Mouse (Mus musculus) limb, embryonic 14.5 days (tissue): ENCODE results near the gene Rnf207. TPM values are rescaled to one million over a fixed set of nuclear protein-coding genes. Genes with fewer than 3 reads are reported as not detected.

Source experiments
- ATAC-seq: fragments of 200-750 bp; cut with Nextera tagmentation; 2 replicates; pipeline ENCODE4 v1.8.0; 2017; ENCODE audit warnings: low read depth, moderate number of reproducible peaks, moderate TSS enrichment; ENCODE audit not compliant: low FRiP score
- DNase-seq: peaks from one replicate; pipeline ENCODE4 v3.0.0-alpha.2; 2015; ENCODE audit warnings: low spot score
- H3K27ac ChIP-seq: fragments of 300-500 bp; sonication (generic); replicated peaks from 2 replicates; pipeline ENCODE4 v1.5.1; 2014; ENCODE audit warnings: low read depth, mild to moderate bottlenecking, low read length, moderate library complexity, mixed read lengths
- H3K27me3 ChIP-seq: fragments of 300-500 bp; sonication (generic); 2 replicates; pipeline ENCODE4 v1.6.1; 2014; ENCODE audit warnings: low read length, mixed read lengths; ENCODE audit not compliant: control insufficient read depth, insufficient read depth
- H3K36me3 ChIP-seq: fragments of 300-500 bp; sonication (generic); 2 replicates; pipeline ENCODE4 v1.6.1; 2014; ENCODE audit warnings: mild to moderate bottlenecking, low read length, moderate library complexity, mixed read lengths; ENCODE audit not compliant: control insufficient read depth, insufficient read depth
- H3K4me1 ChIP-seq: fragments of 300-500 bp; sonication (generic); 2 replicates; pipeline ENCODE4 v1.6.1; 2014; ENCODE audit warnings: antibody characterized with exemption, low read length, mixed read lengths; ENCODE audit not compliant: control insufficient read depth, insufficient read depth
- H3K4me2 ChIP-seq: fragments of 300-500 bp; sonication (generic); replicated peaks from 2 replicates; pipeline ENCODE4 v1.6.1; 2014; ENCODE audit warnings: low read depth, mild to moderate bottlenecking, low read length, moderate library complexity; ENCODE audit not compliant: severe bottlenecking
- H3K4me3 ChIP-seq: fragments of 300-500 bp; sonication (generic); replicated peaks from 2 replicates; pipeline ENCODE4 v1.5.1; 2014; ENCODE audit warnings: low read length
- H3K9ac ChIP-seq: fragments of 300-500 bp; sonication (generic); 2 replicates; pipeline ENCODE4 v1.6.1; 2014; ENCODE audit warnings: mild to moderate bottlenecking, low read depth, low read length, moderate library complexity; ENCODE audit not compliant: severe bottlenecking
- H3K9me3 ChIP-seq: fragments of 300-500 bp; sonication (generic); 2 replicates; pipeline ENCODE4 v1.6.1; 2016; ENCODE audit warnings: low read length; ENCODE audit not compliant: control insufficient read depth
- POLR2A ChIP-seq: fragments of 200-500 bp; IDR thresholded peaks from 2 replicates; pipeline ENCODE4 v1.8.0; 2012; ENCODE audit warnings: inconsistent platforms, mild to moderate bottlenecking, moderate library complexity, borderline replicate concordance; ENCODE audit not compliant: insufficient read depth, insufficient read length; ENCODE audit errors: extremely low read depth
- WGBS: fragments of 180-500 bp; shearing (Covaris S2); extraction: QIAGEN DNeasy Blood & Tissue Kit; methylation state at CpG from one replicate; pipeline ENCODE4 v1.1.7; 2014; 5-methylcytosine and 5-hydroxymethylcytosine counted together
- polyA plus RNA-seq, 2 experiments: library from polyadenylated mRNA; depleted of rRNA in 1 of 2; stranded (reverse) in 1 of 2; unstranded in 1 of 2; fragments of >200 nt; fragmentation: Nextera tagmentation in 1 of 2; extraction: Ambion mirVana in 1 of 2; gene quantifications; 2 replicates each; pipeline versions ENCODE4 v1.2.1 to v1.2.3; 2012 to 2014

Gene Rnf207
- polyA plus RNA-seq, 2 experiments: 0.50 to 0.92 TPM

DNA sequence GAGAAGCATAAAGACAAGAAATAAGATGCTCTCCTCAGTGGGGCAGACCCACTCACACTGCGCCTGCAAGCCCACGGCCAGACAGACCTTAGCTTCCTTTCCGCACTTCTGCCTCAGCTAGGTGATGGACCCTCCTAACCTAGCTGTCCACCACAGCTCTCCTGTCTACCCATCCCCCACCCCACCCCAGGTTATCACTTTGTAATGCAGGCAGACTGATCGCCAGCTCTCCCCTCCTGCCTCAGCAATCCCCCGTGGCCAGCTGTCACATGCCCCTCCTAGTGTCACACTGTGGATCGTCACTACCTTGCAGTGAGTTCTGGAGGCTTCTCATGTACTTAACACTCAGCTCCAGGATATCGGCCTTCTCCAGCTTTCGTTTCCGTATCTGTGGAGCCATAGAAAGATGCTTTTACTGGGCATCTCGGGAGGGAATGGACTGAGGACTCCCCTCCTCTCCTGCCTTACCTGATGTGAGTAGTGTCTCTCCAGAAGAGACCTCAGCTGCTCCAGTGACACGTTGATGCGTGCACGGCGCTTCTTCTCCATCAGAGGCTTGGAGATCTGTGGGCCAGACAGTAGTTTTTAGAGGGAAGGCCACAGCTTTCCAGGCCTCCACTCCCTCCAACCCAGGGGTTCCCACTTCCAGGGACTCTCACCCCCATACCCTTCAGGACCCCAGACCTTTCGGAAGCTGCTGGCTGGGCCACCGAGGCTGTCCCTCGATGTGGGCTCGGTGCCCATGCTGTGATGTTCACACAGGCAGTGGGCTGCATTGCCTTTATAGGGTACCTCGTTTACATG is 31.3 kb downstream of the Rnf207 start:
- H3K4me2 ChIP-seq: no peak overlapping the region
- H3K27ac ChIP-seq: no peak overlapping the region
- ATAC-seq: no peak
- H3K4me1 ChIP-seq: peaks cover 12% of the 10 kb centered on the region
- H3K9me3 ChIP-seq: no peaks in the 10 kb centered on the region
- H3K27me3 ChIP-seq: peaks cover 92% of the 10 kb centered on the region
- H3K4me3 ChIP-seq: no peak overlapping the region
- DNase-seq: no peak
- 17% methylated on average over 19 of the region's 19 CpGs for WGBS
- H3K9ac ChIP-seq: no peak overlapping the region
- TF ChIP-seq POLR2A: no peak
- H3K36me3 ChIP-seq: no peaks in the 10 kb centered on the region

DNA sequence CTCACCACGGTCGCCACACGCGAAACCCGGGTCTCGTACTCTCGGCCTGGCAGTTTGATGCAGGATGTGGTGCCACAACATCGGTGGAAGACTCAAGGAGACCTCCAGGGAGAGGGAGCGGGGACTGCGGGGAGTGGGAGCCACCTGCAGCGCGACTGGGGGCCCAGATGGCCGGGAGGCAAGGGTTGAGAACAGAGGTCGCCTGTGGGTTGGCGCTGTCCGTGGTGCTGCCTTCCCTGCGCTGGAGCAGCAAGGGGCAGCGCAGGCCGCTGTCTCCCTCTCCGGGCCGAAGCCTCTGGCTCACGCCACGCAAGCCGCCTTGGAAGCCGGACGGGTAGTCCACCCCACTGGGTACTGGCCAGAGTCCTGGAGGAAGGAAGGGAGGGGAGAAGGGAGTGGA is 31.9 kb downstream of the Rnf207 start:
- peak; percentile 59 for DNase-seq
- H3K4me2 ChIP-seq: no peak overlapping the region
- H3K9me3 ChIP-seq: no peaks in the 10 kb centered on the region
- peaks cover 92% of the 10 kb centered on the region for H3K27me3 ChIP-seq
- H3K27ac ChIP-seq: no peak overlapping the region
- TF ChIP-seq POLR2A: no peak
- ATAC-seq: no peak
- no peaks in the 10 kb centered on the region for H3K36me3 ChIP-seq
- H3K4me3 ChIP-seq: no peak overlapping the region
- peaks cover 12% of the 10 kb centered on the region for H3K4me1 ChIP-seq
- 5% methylated on average over 26 of the region's 26 CpGs for WGBS
- no peak overlapping the region for H3K9ac ChIP-seq

DNA sequence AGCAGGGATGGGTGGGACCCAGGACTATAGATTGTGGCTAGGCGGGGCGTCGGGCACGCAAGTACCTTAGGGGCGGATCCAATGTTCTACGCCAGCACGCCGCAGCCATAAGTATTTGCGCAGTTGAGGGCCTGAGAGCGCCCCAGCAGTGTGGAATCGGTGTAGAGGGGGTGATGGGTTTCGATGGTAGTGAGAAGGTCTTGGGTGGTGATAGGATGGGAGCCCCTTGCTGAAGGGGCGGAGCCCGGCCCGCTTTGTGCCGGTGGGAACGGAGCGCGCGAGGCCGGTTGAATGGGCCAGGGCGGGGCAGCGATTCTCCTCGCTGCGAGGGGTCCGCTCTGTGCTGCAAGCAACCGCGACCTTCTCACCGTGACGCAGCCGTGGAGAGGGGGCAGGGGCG is 32.6 kb downstream of the Rnf207 start:
- Histone ChIP-seq H3K4me2 (peak overlapping the region; percentile 31), H3K27me3 (peaks cover 92% of the 10 kb centered on the region), H3K4me1 (peaks cover 12% of the 10 kb centered on the region), H3K27ac (no peak overlapping the region), H3K36me3 (peaks cover 4% of the 10 kb centered on the region; the same call in 1 of the 2 replicates), H3K9me3 (no peaks in the 10 kb centered on the region), H3K4me3 (0 out of 2 replicates have a peak overlapping the region, but pooled peaks have one; percentile 10), H3K9ac (no peak overlapping the region)
- no peak for DNase-seq
- 4% methylated on average over 32 of the region's 32 CpGs for WGBS
- TF ChIP-seq POLR2A: no peak
- no peak for ATAC-seq

DNA sequence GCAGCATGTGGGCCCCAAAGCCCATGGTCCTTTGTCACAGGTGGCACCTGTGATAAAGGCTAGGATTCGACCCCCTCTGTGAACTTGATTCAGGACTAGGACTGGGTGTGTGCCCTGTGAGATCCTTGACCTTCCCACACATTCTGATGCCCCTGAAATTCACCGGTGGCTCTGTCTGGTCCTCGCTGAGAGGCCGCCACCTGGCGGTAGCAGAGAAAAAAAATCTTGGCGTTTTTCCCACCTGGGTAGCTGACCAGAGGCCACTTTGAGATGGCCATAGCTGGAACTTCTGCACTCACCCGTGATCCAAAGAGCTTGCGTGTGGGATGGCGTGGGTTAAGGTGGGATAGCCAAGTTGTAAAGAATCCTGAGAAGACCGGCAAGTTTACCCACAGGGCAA is 33.3 kb downstream of the Rnf207 start:
- Histone ChIP-seq H3K36me3 (peaks cover 9% of the 10 kb centered on the region), H3K4me2 (no peak overlapping the region), H3K4me3 (no peak overlapping the region), H3K27ac (no peak overlapping the region), H3K27me3 (peaks cover 88% of the 10 kb centered on the region), H3K4me1 (peaks cover 12% of the 10 kb centered on the region), H3K9me3 (no peaks in the 10 kb centered on the region), H3K9ac (no peak overlapping the region)
- DNase-seq (peak; percentile 55), ATAC-seq (no peak)
- 3% methylated on average over 10 of the region's 10 CpGs for WGBS
- no peak for TF ChIP-seq POLR2A

DNA sequence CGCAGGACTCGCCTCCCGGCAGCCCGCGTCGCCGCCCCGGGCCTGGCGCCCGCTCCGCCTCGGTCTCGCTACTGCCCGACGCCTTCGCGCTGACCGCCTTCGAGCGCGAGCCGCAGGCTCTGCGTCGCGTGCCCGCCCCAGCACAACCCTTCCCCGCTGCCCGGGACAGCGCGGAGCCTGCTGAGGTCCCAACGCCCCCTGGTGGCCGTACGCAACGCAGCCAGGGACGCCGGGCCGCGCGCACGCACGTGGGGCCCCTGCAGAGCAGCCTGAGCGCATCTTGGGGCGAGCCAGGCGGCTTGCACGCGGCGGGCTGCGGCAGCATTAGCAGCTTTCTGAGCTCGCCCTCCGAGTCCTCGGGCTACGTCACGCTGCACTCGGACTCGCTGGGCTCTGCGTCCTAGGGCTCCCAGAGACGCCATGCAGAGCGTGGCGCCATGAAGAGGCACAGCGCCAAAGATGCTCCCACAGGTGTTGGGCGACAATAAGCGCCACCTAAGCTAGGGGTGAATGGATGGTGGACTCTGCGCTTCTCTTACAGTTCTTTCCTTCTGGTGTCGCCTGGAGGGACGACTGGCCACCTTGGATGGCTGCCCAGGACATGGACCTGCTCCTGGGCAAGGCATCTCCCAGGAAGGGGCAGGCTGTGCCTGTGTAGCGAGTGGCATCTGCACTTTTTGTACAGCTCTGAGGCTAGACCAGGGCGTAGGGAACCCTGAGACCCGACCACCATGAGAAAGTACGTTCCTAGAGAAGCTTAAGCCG is 35.4 kb downstream of the Rnf207 start:
- DNase-seq: peak; percentile 59
- peaks cover 74% of the 10 kb centered on the region for H3K27me3 ChIP-seq
- no peak overlapping the region for H3K27ac ChIP-seq
- peaks cover 12% of the 10 kb centered on the region; the same call in 1 of the 2 replicates for H3K4me1 ChIP-seq
- 5% methylated on average over 61 of the region's 70 CpGs for WGBS
- H3K4me2 ChIP-seq: peak overlapping the region; percentile 59
- H3K4me3 ChIP-seq: peak overlapping the region; percentile 32
- H3K36me3 ChIP-seq: peaks cover 17% of the 10 kb centered on the region
- peak; percentile 74 for ATAC-seq
- H3K9me3 ChIP-seq: no peaks in the 10 kb centered on the region
- no peak for TF ChIP-seq POLR2A
- H3K9ac ChIP-seq: peak overlapping the region; percentile 45
